Mouse (Mus musculus): ENCODE data around the gene Il18. TPM values are rescaled to one million over a fixed set of nuclear protein-coding genes. Genes with fewer than 3 reads are reported as not detected.

Gene Il18
- total and polyA plus RNA-seq, 3 experiments, result not detected

- DNase-seq (ENCODE audit: low read depth, low spot score), result no peak
Observed at GRCm38 (mm10) chr9:50561145-50561917, 6.7 kb downstream of the Il18 start, which contains the start of gene Tex12. Gene Tex12 (minus strand): TSS chr9:50561325.

GRCm38 (mm10) chr9:50561918-50562360, 7.3 kb downstream of the Il18 start:
- H3K27ac ChIP-seq (ENCODE audit: control insufficient read depth, low read depth, low read length), result no peak overlapping the region
- no peaks in the 10 kb centered on the region for H3K4me1 ChIP-seq (ENCODE audit: control insufficient read depth in 1 of 2, insufficient read depth in 2 of 2, low read length in 2 of 2)
- no peaks in the 10 kb centered on the region for H3K9me3 ChIP-seq (replicated peaks; ENCODE audit: insufficient read depth, low read length)
- no peaks in the 10 kb centered on the region for H3K36me3 ChIP-seq (ENCODE audit: control insufficient read depth in 1 of 2, insufficient read depth in 2 of 2, low read length in 2 of 2)
- no peak overlapping the region for H3K9ac ChIP-seq (ENCODE audit: control insufficient read depth, low read depth, low read length, poor library complexity, severe bottlenecking)
- H3K27me3 ChIP-seq (ENCODE audit: control insufficient read depth in 1 of 2, insufficient read depth in 2 of 2, low read length in 2 of 2), result peaks cover 2 to 18% of the 10 kb centered on the region in 2 experiments; a peak in 3 of 4 replicates
- DNase-seq (ENCODE audit: low read depth, low spot score), result no peak
- H3K79me2 ChIP-seq (ENCODE audit: control insufficient read depth, insufficient read depth, low read length, poor library complexity), result no peaks in the 10 kb centered on the region
- no peak for TF ChIP-seq MAX (IDR thresholded peaks at IDR 0.05; ENCODE audit: low read length)
- TF ChIP-seq HCFC1 (IDR thresholded peaks at IDR 0.05; ENCODE audit: low read depth, low read length), result no peak
- no peak for TF ChIP-seq EP300 (IDR thresholded peaks at IDR 0.05; ENCODE audit: low read depth in 1 of 2, low read length in 2 of 2)
- H3K4me3 ChIP-seq (ENCODE audit: control insufficient read depth in 1 of 2, insufficient read depth in 1 of 2, low read depth in 2 of 2, low read length in 2 of 2), result no peak overlapping the region

More at GRCm38 (mm10) chr9:50561145-50561917, 6.7 kb downstream of the Il18 start, which contains the start of gene Tex12:
- H3K27ac ChIP-seq (ENCODE audit: control insufficient read depth, low read depth, low read length), result no peak within 1 kb of the TSS
- H3K9me3 ChIP-seq (replicated peaks; ENCODE audit: insufficient read depth, low read length), result no peaks in the 10 kb centered on the region
- H3K36me3 ChIP-seq (ENCODE audit: control insufficient read depth in 1 of 2, insufficient read depth in 2 of 2, low read length in 2 of 2), result no peaks in the 10 kb centered on the region
- no peak within 1 kb of the TSS for H3K9ac ChIP-seq (ENCODE audit: control insufficient read depth, low read depth, low read length, poor library complexity, severe bottlenecking)
- H3K4me1 ChIP-seq (ENCODE audit: control insufficient read depth in 1 of 2, insufficient read depth in 2 of 2, low read length in 2 of 2), result no peaks in the 10 kb centered on the region
- H3K79me2 ChIP-seq (ENCODE audit: control insufficient read depth, insufficient read depth, low read length, poor library complexity), result no peaks in the 10 kb centered on the region
- H3K27me3 ChIP-seq (ENCODE audit: control insufficient read depth in 1 of 2, insufficient read depth in 2 of 2, low read length in 2 of 2), result peaks cover 2 to 20% of the 10 kb centered on the region in 2 experiments; a peak in 3 of 4 replicates
- H3K4me3 ChIP-seq (ENCODE audit: control insufficient read depth in 1 of 2, insufficient read depth in 1 of 2, low read depth in 2 of 2, low read length in 2 of 2), result no peak within 1 kb of the TSS
- no peak for TF ChIP-seq JUND (IDR thresholded peaks at IDR 0.05; ENCODE audit: low read depth, low read length)
- TF ChIP-seq TAL1 (IDR thresholded peaks at IDR 0.05; ENCODE audit: low read length), result no peak
- no peak for TF ChIP-seq RCOR1 (IDR thresholded peaks at IDR 0.05; ENCODE audit: low read depth, low read length)
- no peak for TF ChIP-seq USF1 (IDR thresholded peaks at IDR 0.05; ENCODE audit: low read depth, low read length)
- TF ChIP-seq CHD1 (IDR thresholded peaks at IDR 0.05; ENCODE audit: low read depth, low read length), result no peak
- no peak for TF ChIP-seq MYC (IDR thresholded peaks at IDR 0.05; ENCODE audit: low read depth, low read length)
- no peak for TF ChIP-seq POLR2A (IDR thresholded peaks at IDR 0.05; ENCODE audit: control insufficient read depth in 1 of 2, insufficient read depth in 1 of 2, low read depth in 1 of 2, low read length in 2 of 2, poor library complexity in 1 of 2)
- no peak for TF ChIP-seq KAT2A (conservative IDR thresholded peaks at IDR 0.05; ENCODE audit: low read depth, low read length)
- no peak for TF ChIP-seq EP300 (IDR thresholded peaks at IDR 0.05; ENCODE audit: low read depth in 1 of 2, low read length in 2 of 2)
- no peak for TF ChIP-seq MAZ (IDR thresholded peaks at IDR 0.05; ENCODE audit: low read depth, low read length)

GRCm38 (mm10) chr9:50565173-50565572, 10.5 kb downstream of the Il18 start:
- DNase-seq (ENCODE audit: low read depth, low spot score), result peak; percentile 11
- no peaks in the 10 kb centered on the region for H3K79me2 ChIP-seq (ENCODE audit: control insufficient read depth, insufficient read depth, low read length, poor library complexity)
- no peaks in the 10 kb centered on the region for H3K4me1 ChIP-seq (ENCODE audit: control insufficient read depth in 1 of 2, insufficient read depth in 2 of 2, low read length in 2 of 2)
- H3K4me3 ChIP-seq (ENCODE audit: control insufficient read depth in 1 of 2, insufficient read depth in 1 of 2, low read depth in 2 of 2, low read length in 2 of 2), result no peak overlapping the region
- no peaks in the 10 kb centered on the region for H3K9me3 ChIP-seq (replicated peaks; ENCODE audit: insufficient read depth, low read length)
- TF ChIP-seq MYB (IDR thresholded peaks at IDR 0.05; ENCODE audit: low read depth, low read length) (no peak), ZNF384 (IDR thresholded peaks at IDR 0.05; ENCODE audit: low read depth, low read length) (no peak), GABPA (IDR thresholded peaks at IDR 0.05; ENCODE audit: low read depth, low read length) (no peak), TBP (IDR thresholded peaks at IDR 0.05; ENCODE audit: low read depth, low read length) (0 out of 2 replicates have a peak, but pooled peaks have one; percentile 38), GATA1 (IDR thresholded peaks at IDR 0.05; ENCODE audit: low read depth, low read length) (no peak)
- H3K27me3 ChIP-seq (ENCODE audit: control insufficient read depth in 1 of 2, insufficient read depth in 2 of 2, low read length in 2 of 2), result peaks cover 2 to 3% of the 10 kb centered on the region in 2 experiments; a peak in 3 of 4 replicates
- no peaks in the 10 kb centered on the region for H3K36me3 ChIP-seq (ENCODE audit: control insufficient read depth in 1 of 2, insufficient read depth in 2 of 2, low read length in 2 of 2)
- no peak overlapping the region for H3K9ac ChIP-seq (ENCODE audit: control insufficient read depth, low read depth, low read length, poor library complexity, severe bottlenecking)
- H3K27ac ChIP-seq (ENCODE audit: control insufficient read depth, low read depth, low read length), result no peak overlapping the region

Measured in MEL (cell line).